Mouse (Mus musculus) megakaryocyte, embryonic 14.5 days (primary cell): ENCODE data around the gene Mark4. TPM values are rescaled to one million over a fixed set of nuclear protein-coding genes. Genes with fewer than 3 reads are reported as not detected.
A peak's percentile ranks its signal among the peaks of the same experiment; 100 is the strongest.

Experiments used
- H3K27me3 ChIP-seq: replicated peaks from 2 replicates; pipeline ENCODE3; 2012; ENCODE audit warnings: inconsistent platforms
- H3K36me3 ChIP-seq: replicated peaks from 2 replicates; pipeline ENCODE3; 2012; ENCODE audit warnings: low read length, inconsistent platforms, mixed read lengths
- H3K4me1 ChIP-seq: 2 replicates; pipeline ENCODE4 v1.6.1; 2012; ENCODE audit warnings: inconsistent platforms
- H3K4me3 ChIP-seq: replicated peaks from 2 replicates; pipeline ENCODE3; 2012; ENCODE audit warnings: moderate library complexity, mild to moderate bottlenecking, inconsistent platforms
- H3K9me3 ChIP-seq: 2 replicates; pipeline ENCODE4 v1.6.1; 2012; ENCODE audit warnings: inconsistent platforms
- FLI1 ChIP-seq: IDR thresholded peaks from 2 replicates; pipeline ENCODE4 v1.6.1; 2012; ENCODE audit warnings: low read length, inconsistent platforms, mixed read lengths
- GATA1 ChIP-seq: IDR thresholded peaks from 3 replicates; pipeline ENCODE4 v1.6.1; 2012; ENCODE audit warnings: mixed read lengths, low read length, inconsistent platforms, borderline replicate concordance
- polyA plus RNA-seq: library from polyadenylated mRNA; stranded (reverse); fragments of >175 nt; gene quantifications from 2 replicates; pipeline ENCODE4 v1.2.3, GENCODE M21; 2012; ENCODE audit warnings: low replicate concordance; ENCODE audit not compliant: insufficient read depth

The Mark4 gene
- polyA plus RNA-seq, 1 experiment = 102 TPM

- H3K9me3 ChIP-seq = no peaks in the 10 kb centered on the region
- H3K4me3 ChIP-seq = peak overlapping the region; percentile 92
- H3K4me1 ChIP-seq = peaks cover 81% of the 10 kb centered on the region
- H3K27me3 ChIP-seq = no peaks in the 10 kb centered on the region
- peaks cover 20% of the 10 kb centered on the region for H3K36me3 ChIP-seq
- TF ChIP-seq FLI1 (no peak), GATA1 (no peak)
Observed at GRCm38 (mm10) chr7:19462443-19462842, 3.8 kb upstream of the Mark4 start.

GRCm38 (mm10) chr7:19461488-19461887 is 2.9 kb upstream of the Mark4 start:
- no peak for TF ChIP-seq FLI1
- no peak for TF ChIP-seq GATA1

GRCm38 (mm10) chr7:19460500-19460899 is 1.9 kb upstream of the Mark4 start:
- Histone ChIP-seq H3K9me3 (no peaks in the 10 kb centered on the region), H3K4me1 (peaks cover 81% of the 10 kb centered on the region), H3K4me3 (no peak overlapping the region), H3K36me3 (peaks cover 22% of the 10 kb centered on the region), H3K27me3 (no peaks in the 10 kb centered on the region)
- TF ChIP-seq GATA1 (no peak), FLI1 (no peak)

More at GRCm38 (mm10) chr7:19461488-19461887, 2.9 kb upstream of the Mark4 start:
- H3K36me3 ChIP-seq = peaks cover 19% of the 10 kb centered on the region
- no peaks in the 10 kb centered on the region for H3K27me3 ChIP-seq
- H3K4me3 ChIP-seq = peak overlapping the region; percentile 75
- H3K4me1 ChIP-seq = peaks cover 81% of the 10 kb centered on the region
- H3K9me3 ChIP-seq = no peaks in the 10 kb centered on the region

GRCm38 (mm10) chr7:19459144-19459870 is 686 bp upstream of the Mark4 start:
- no peaks in the 10 kb centered on the region for H3K27me3 ChIP-seq
- peaks cover 79% of the 10 kb centered on the region for H3K4me1 ChIP-seq

GRCm38 (mm10) chr7:19458072-19458486 is 542 bp downstream of the Mark4 start:
- no peak for TF ChIP-seq GATA1
- Histone ChIP-seq H3K4me1 (peaks cover 76% of the 10 kb centered on the region), H3K36me3 (peaks cover 38% of the 10 kb centered on the region), H3K9me3 (no peaks in the 10 kb centered on the region), H3K4me3 (peak overlapping the region; percentile 93), H3K27me3 (no peaks in the 10 kb centered on the region)

More at GRCm38 (mm10) chr7:19459144-19459870, 686 bp upstream of the Mark4 start:
- TF ChIP-seq GATA1 (no peak), FLI1 (no peak)
- H3K9me3 ChIP-seq = no peaks in the 10 kb centered on the region
- H3K36me3 ChIP-seq = peaks cover 27% of the 10 kb centered on the region
- peak overlapping the region; percentile 93 for H3K4me3 ChIP-seq

GRCm38 (mm10) chr7:19457414-19458071 is 1.1 kb downstream of the Mark4 start:
- TF ChIP-seq GATA1 (no peak), FLI1 (no peak)
- Histone ChIP-seq H3K36me3 (peaks cover 41% of the 10 kb centered on the region), H3K4me3 (peak overlapping the region; percentile 93), H3K27me3 (no peaks in the 10 kb centered on the region), H3K4me1 (peaks cover 71% of the 10 kb centered on the region), H3K9me3 (no peaks in the 10 kb centered on the region)

- Histone ChIP-seq H3K4me3 (peak overlapping the region; percentile 93), H3K4me1 (peaks cover 71% of the 10 kb centered on the region), H3K27me3 (no peaks in the 10 kb centered on the region), H3K9me3 (no peaks in the 10 kb centered on the region), H3K36me3 (peaks cover 50% of the 10 kb centered on the region)
- TF ChIP-seq GATA1 (no peak), FLI1 (no peak)
Observed at GRCm38 (mm10) chr7:19456628-19457027, 2.0 kb downstream of the Mark4 start.

- peaks cover 57% of the 10 kb centered on the region for H3K36me3 ChIP-seq
- TF ChIP-seq FLI1 (no peak), GATA1 (no peak)
- H3K9me3 ChIP-seq = no peaks in the 10 kb centered on the region
- no peaks in the 10 kb centered on the region for H3K27me3 ChIP-seq
- H3K4me1 ChIP-seq = peaks cover 72% of the 10 kb centered on the region
- peak overlapping the region; percentile 21 for H3K4me3 ChIP-seq
Observed at GRCm38 (mm10) chr7:19455819-19456495, 2.7 kb downstream of the Mark4 start.

- Histone ChIP-seq H3K4me3 (no peak overlapping the region), H3K27me3 (no peaks in the 10 kb centered on the region), H3K36me3 (peaks cover 65% of the 10 kb centered on the region), H3K4me1 (peaks cover 72% of the 10 kb centered on the region), H3K9me3 (no peaks in the 10 kb centered on the region)
- TF ChIP-seq FLI1 (no peak), GATA1 (no peak)
Observed at GRCm38 (mm10) chr7:19455186-19455585, 3.4 kb downstream of the Mark4 start.

- peaks cover 32% of the 10 kb centered on the region for H3K4me1 ChIP-seq
- no peaks in the 10 kb centered on the region for H3K9me3 ChIP-seq
- no peaks in the 10 kb centered on the region for H3K27me3 ChIP-seq
- no peak overlapping the region for H3K4me3 ChIP-seq
- H3K36me3 ChIP-seq = peaks cover 91% of the 10 kb centered on the region
- no peak for TF ChIP-seq FLI1
- TF ChIP-seq GATA1 = no peak
Observed at GRCm38 (mm10) chr7:19449165-19449564, 9.5 kb downstream of the Mark4 start.
